Mouse (Mus musculus) hindbrain, postnatal 0 days (tissue): ENCODE data around the gene Lrrk2. TPM values are rescaled to one million over a fixed set of nuclear protein-coding genes. Genes with fewer than 3 reads are reported as not detected.

Source experiments
- ATAC-seq: fragments of 200-750 bp; cut with Nextera tagmentation; 2 replicates; pipeline ENCODE4 v1.8.0; 2017; ENCODE audit warnings: mild to moderate bottlenecking, moderate TSS enrichment, moderate library complexity
- DNase-seq: peaks from one replicate; pipeline ENCODE4 v3.0.0-alpha.2; 2015; ENCODE audit warnings: low spot score
- H3K27ac ChIP-seq: fragments of 300-500 bp; sonication (generic); 2 replicates; pipeline ENCODE4 v1.5.1; 2014; ENCODE audit warnings: mild to moderate bottlenecking
- H3K27me3 ChIP-seq: fragments of 300-500 bp; sonication (generic); 2 replicates; pipeline ENCODE4 v1.6.1; 2014; ENCODE audit warnings: low read length, mixed read lengths; ENCODE audit not compliant: insufficient read depth
- H3K36me3 ChIP-seq: fragments of 300-500 bp; sonication (generic); 2 replicates; pipeline ENCODE4 v1.6.1; 2014; ENCODE audit warnings: low read length, mixed read lengths; ENCODE audit not compliant: insufficient read depth
- H3K4me1 ChIP-seq: fragments of 300-500 bp; sonication (generic); 2 replicates; pipeline ENCODE4 v1.6.1; 2014; ENCODE audit warnings: antibody characterized with exemption, low read length, mixed read lengths; ENCODE audit not compliant: insufficient read depth
- H3K4me2 ChIP-seq: fragments of 300-500 bp; sonication (generic); 2 replicates; pipeline ENCODE4 v1.6.1; 2014; ENCODE audit warnings: low read depth, mild to moderate bottlenecking, low read length, moderate library complexity, mixed read lengths
- H3K4me3 ChIP-seq: fragments of 300-500 bp; sonication (generic); 2 replicates; pipeline ENCODE4 v1.5.1; 2014; ENCODE audit warnings: low read length
- H3K9ac ChIP-seq: fragments of 300-500 bp; sonication (generic); replicated peaks from 2 replicates; pipeline ENCODE4 v1.6.1; 2014; ENCODE audit warnings: mild to moderate bottlenecking, low read length, moderate library complexity, mixed read lengths
- H3K9me3 ChIP-seq: fragments of 300-500 bp; sonication (generic); 2 replicates; pipeline ENCODE4 v1.6.1; 2016; ENCODE audit warnings: low read length, mixed read lengths
- CTCF ChIP-seq: IDR thresholded peaks from 2 replicates; pipeline ENCODE4 v1.5.1; 2016; ENCODE audit warnings: antibody characterized with exemption, control low read depth, low read depth
- WGBS: fragments of 180-500 bp; shearing (Covaris S2); extraction: QIAGEN DNeasy Blood & Tissue Kit; methylation state at CpG from one replicate; pipeline ENCODE4 v1.1.7; 2014; 5-methylcytosine and 5-hydroxymethylcytosine counted together
- polyA plus RNA-seq: library from polyadenylated mRNA; unstranded; fragments of >200 nt; fragmentation: Nextera tagmentation; extraction: Ambion mirVana; gene quantifications from 2 replicates; pipeline ENCODE4 v1.2.1, GENCODE M21; 2015
- total RNA-seq: library from RNA; depleted of rRNA; stranded (reverse); fragments of >200 nt; gene quantifications from 2 replicates; pipeline ENCODE4 v1.2.3, GENCODE M21; 2014; rRNA removed

Lrrk2 gene
- total RNA-seq: 5.5 and 13.0 TPM in 2 replicates
- polyA plus RNA-seq: 1.8 and 1.9 TPM in 2 replicates

GRCm38 (mm10) chr15:91672645-91673568 lies at the start of gene Lrrk2:
Gene Lrrk2 (plus strand): TSS chr15:91673175.
- DNase-seq: peak; percentile 75
- H3K27ac ChIP-seq: peak within 1 kb of the TSS; percentile 63; the same call in 1 of the 2 replicates
- H3K4me3 ChIP-seq: peak within 1 kb of the TSS; percentile 53

DNA sequence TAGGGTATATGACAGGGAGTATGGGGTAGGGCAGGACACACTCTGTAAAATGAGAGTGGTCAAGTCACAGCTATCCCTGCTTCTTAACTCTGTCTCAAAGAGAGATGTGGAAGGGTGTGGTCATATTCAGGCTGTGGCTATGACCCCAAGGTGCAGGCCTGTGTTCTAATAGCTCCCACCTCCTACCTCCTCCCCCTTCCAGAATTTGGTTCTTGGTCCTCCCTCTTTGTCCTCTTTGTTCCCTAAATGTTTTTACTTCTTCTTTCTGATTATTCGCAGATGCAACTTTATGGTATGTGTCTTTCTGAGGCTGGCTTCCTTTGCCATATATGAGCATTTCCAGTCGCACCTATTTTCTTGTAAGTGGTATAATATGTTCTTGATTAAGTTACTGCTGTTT lies 48.5 kb upstream of the Lrrk2 start:
- no peaks in the 10 kb centered on the region for H3K4me1 ChIP-seq
- TF ChIP-seq CTCF: no peak
- DNase-seq (no peak), ATAC-seq (no peak)
- no peaks in the 10 kb centered on the region for H3K9me3 ChIP-seq
- no peak overlapping the region for H3K4me2 ChIP-seq
- 94% methylated on average over 2 of the region's 2 CpGs for WGBS
- no peak overlapping the region for H3K9ac ChIP-seq
- no peaks in the 10 kb centered on the region for H3K36me3 ChIP-seq
- no peak overlapping the region for H3K27ac ChIP-seq
- H3K4me3 ChIP-seq: no peak overlapping the region
- H3K27me3 ChIP-seq: no peaks in the 10 kb centered on the region

More at GRCm38 (mm10) chr15:91672645-91673568, at the start of gene Lrrk2:
- TF ChIP-seq CTCF: no peak
- Histone ChIP-seq H3K9ac (peak within 1 kb of the TSS; percentile 63), H3K4me1 (peaks cover 6% of the 10 kb centered on the region), H3K27me3 (no peaks in the 10 kb centered on the region), H3K4me2 (peak within 1 kb of the TSS; percentile 76), H3K9me3 (no peaks in the 10 kb centered on the region), H3K36me3 (no peaks in the 10 kb centered on the region)
- 3% methylated on average over 40 of the region's 40 CpGs for WGBS
- ATAC-seq: peak; percentile 97

DNA sequence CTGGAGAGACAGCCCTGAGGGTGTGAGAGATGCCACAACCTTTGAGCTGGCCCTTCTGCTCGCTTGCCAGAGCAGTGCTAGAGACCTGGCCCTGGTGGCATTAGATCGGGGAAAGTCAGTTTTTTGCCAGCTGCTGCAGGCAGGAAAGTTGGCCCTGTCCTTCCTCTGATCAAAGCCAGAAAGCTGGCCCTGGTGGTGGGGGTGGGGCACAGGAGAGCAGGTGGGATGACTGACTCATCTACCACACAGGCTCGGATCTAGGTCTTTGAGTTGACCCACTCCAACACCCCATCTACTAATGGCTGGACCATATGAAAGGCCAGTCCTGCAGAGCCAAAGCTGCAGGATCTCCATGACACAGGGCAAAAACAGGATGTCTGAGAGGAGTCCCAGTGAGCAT lies 43.8 kb upstream of the Lrrk2 start:
- Histone ChIP-seq H3K4me3 (no peak overlapping the region), H3K4me2 (no peak overlapping the region), H3K9ac (no peak overlapping the region), H3K27me3 (no peaks in the 10 kb centered on the region), H3K36me3 (no peaks in the 10 kb centered on the region), H3K4me1 (no peaks in the 10 kb centered on the region), H3K27ac (no peak overlapping the region), H3K9me3 (no peaks in the 10 kb centered on the region)
- ATAC-seq (no peak), DNase-seq (no peak)
- no peak for TF ChIP-seq CTCF
- 67% methylated on average over 3 of the region's 3 CpGs for WGBS

DNA sequence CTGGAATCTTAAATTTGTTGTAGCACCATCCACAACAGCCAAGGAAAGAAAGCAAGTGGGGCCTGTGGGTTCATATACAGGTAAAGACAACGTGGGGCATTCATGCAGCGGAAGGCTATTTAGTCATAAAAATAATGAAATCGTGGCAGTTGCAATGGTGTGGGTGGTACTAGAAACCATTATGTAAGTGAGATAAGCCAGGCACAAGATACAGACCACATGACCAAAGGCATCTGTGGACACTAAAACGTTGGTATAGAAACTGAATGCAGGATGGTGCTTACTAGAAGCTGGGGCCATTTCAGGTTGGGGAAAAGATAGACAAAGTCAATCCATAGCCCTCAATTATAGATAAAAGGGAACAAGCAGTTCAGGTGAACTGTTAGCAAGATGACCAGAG lies 40.5 kb upstream of the Lrrk2 start:
- TF ChIP-seq CTCF: no peak
- Histone ChIP-seq H3K36me3 (no peaks in the 10 kb centered on the region), H3K4me1 (no peaks in the 10 kb centered on the region), H3K27ac (no peak overlapping the region), H3K27me3 (no peaks in the 10 kb centered on the region), H3K4me2 (no peak overlapping the region), H3K9ac (no peak overlapping the region), H3K9me3 (no peaks in the 10 kb centered on the region), H3K4me3 (no peak overlapping the region)
- ATAC-seq (no peak), DNase-seq (no peak)
- 87% methylated on average over 4 of the region's 4 CpGs for WGBS

GRCm38 (mm10) chr15:91633051-91633450 lies 39.9 kb upstream of the Lrrk2 start:
- no peak overlapping the region for H3K9ac ChIP-seq
- no peak for TF ChIP-seq CTCF
- ATAC-seq (no peak), DNase-seq (no peak)
- H3K4me3 ChIP-seq: no peak overlapping the region
- WGBS: 75% methylated on average over 9 of the region's 9 CpGs
- H3K4me1 ChIP-seq: no peaks in the 10 kb centered on the region
- H3K27ac ChIP-seq: no peak overlapping the region
- no peaks in the 10 kb centered on the region for H3K27me3 ChIP-seq
- no peaks in the 10 kb centered on the region for H3K9me3 ChIP-seq
- H3K36me3 ChIP-seq: no peaks in the 10 kb centered on the region
- no peak overlapping the region for H3K4me2 ChIP-seq

DNA sequence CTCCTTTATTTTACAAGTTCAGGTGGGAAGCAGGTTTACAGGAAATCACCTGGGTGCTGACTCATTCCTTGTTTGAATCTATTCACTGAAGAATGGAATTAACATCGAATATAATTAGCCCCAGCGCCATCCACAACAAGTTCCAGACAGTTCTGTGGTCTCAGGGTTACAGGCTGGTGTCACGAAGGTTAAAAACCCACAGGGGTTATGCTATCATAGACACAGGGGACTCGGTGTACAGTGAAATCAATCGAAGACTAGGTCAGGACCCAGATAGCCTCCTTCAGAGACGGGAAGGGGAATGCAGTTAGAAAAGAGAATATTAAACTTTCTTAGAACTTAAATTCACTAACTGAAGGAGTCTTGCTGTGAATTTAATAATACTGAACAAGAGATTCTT lies 39.2 kb upstream of the Lrrk2 start:
- 67% methylated on average over 6 of the region's 6 CpGs for WGBS
- no peaks in the 10 kb centered on the region for H3K9me3 ChIP-seq
- H3K4me2 ChIP-seq: no peak overlapping the region
- DNase-seq (no peak), ATAC-seq (no peak)
- no peaks in the 10 kb centered on the region for H3K27me3 ChIP-seq
- no peak overlapping the region for H3K4me3 ChIP-seq
- no peak for TF ChIP-seq CTCF
- H3K36me3 ChIP-seq: no peaks in the 10 kb centered on the region
- no peak overlapping the region for H3K9ac ChIP-seq
- no peaks in the 10 kb centered on the region for H3K4me1 ChIP-seq
- no peak overlapping the region for H3K27ac ChIP-seq

GRCm38 (mm10) chr15:91634236-91634635 lies 38.7 kb upstream of the Lrrk2 start:
- Histone ChIP-seq H3K27me3 (no peaks in the 10 kb centered on the region), H3K4me1 (no peaks in the 10 kb centered on the region), H3K4me2 (no peak overlapping the region), H3K36me3 (no peaks in the 10 kb centered on the region), H3K9ac (no peak overlapping the region), H3K4me3 (no peak overlapping the region), H3K27ac (no peak overlapping the region), H3K9me3 (no peaks in the 10 kb centered on the region)
- DNase-seq: no peak
- ATAC-seq: no peak
- no peak for TF ChIP-seq CTCF
- 76% methylated on average over 8 of the region's 8 CpGs for WGBS
